Mouse (Mus musculus) midbrain, embryonic 16.5 days (tissue): ENCODE measurements around the gene Lmbr1l. TPM values are rescaled to one million over a fixed set of nuclear protein-coding genes. Genes with fewer than 3 reads are reported as not detected.
A peak's percentile ranks its signal among the peaks of the same experiment; 100 is the strongest.

Source experiments
- ATAC-seq: fragments of 200-750 bp; cut with Nextera tagmentation; 2 replicates; pipeline ENCODE4 v1.8.0; 2017; ENCODE audit warnings: moderate TSS enrichment
- H3K27ac ChIP-seq: fragments of 300-500 bp; sonication (generic); 2 replicates; pipeline ENCODE4 v1.5.1; 2014; ENCODE audit warnings: mild to moderate bottlenecking, low read length, mixed read lengths
- H3K27me3 ChIP-seq: fragments of 300-500 bp; sonication (generic); 2 replicates; pipeline ENCODE4 v1.6.1; 2014; ENCODE audit warnings: low read depth, low read length, mixed read lengths; ENCODE audit not compliant: control insufficient read depth, insufficient read depth
- H3K36me3 ChIP-seq: fragments of 300-500 bp; sonication (generic); 2 replicates; pipeline ENCODE4 v1.6.1; 2014; ENCODE audit warnings: mild to moderate bottlenecking, low read length, moderate library complexity, mixed read lengths; ENCODE audit not compliant: control insufficient read depth, insufficient read depth
- H3K4me1 ChIP-seq: fragments of 300-500 bp; sonication (generic); 2 replicates; pipeline ENCODE4 v1.6.1; 2014; ENCODE audit warnings: mild to moderate bottlenecking, low read length, mixed read lengths; ENCODE audit not compliant: control insufficient read depth, insufficient read depth
- H3K4me2 ChIP-seq: fragments of 300-500 bp; sonication (generic); 2 replicates; pipeline ENCODE4 v1.6.1; 2014; ENCODE audit warnings: mild to moderate bottlenecking, low read length, mixed read lengths
- H3K4me3 ChIP-seq: fragments of 300-500 bp; sonication (generic); 2 replicates; pipeline ENCODE4 v1.5.1; 2014; ENCODE audit warnings: low read depth, mild to moderate bottlenecking, low read length, moderate library complexity, mixed read lengths
- H3K9ac ChIP-seq: fragments of 300-500 bp; sonication (generic); 2 replicates; pipeline ENCODE4 v1.6.1; 2014; ENCODE audit warnings: low read depth, low read length, mixed read lengths
- H3K9me3 ChIP-seq: fragments of 300-500 bp; sonication (generic); replicated peaks from 2 replicates; pipeline ENCODE4 v1.6.1; 2014; ENCODE audit warnings: mild to moderate bottlenecking, low read length, mixed read lengths; ENCODE audit not compliant: control insufficient read depth, poor library complexity, severe bottlenecking
- WGBS: fragments of 180-500 bp; shearing (Covaris S2); extraction: QIAGEN DNeasy Blood & Tissue Kit; methylation state at CpG from one replicate; pipeline ENCODE4 v1.1.7; 2014; 5-methylcytosine and 5-hydroxymethylcytosine counted together
- polyA plus RNA-seq: library from polyadenylated mRNA; unstranded; fragments of >200 nt; fragmentation: Nextera tagmentation; extraction: Ambion mirVana; gene quantifications from 2 replicates; pipeline ENCODE4 v1.2.1, GENCODE M21; 2015

Gene Lmbr1l
- polyA plus RNA-seq, 1 experiment from 2014 or later, result 27.9 TPM

GRCm38 (mm10) chr15:98868346-98869063 is 49.5 kb downstream of the Lmbr1l start:
- Histone ChIP-seq H3K36me3 (peaks cover 25% of the 10 kb centered on the region), H3K9me3 (no peaks in the 10 kb centered on the region), H3K27me3 (no peaks in the 10 kb centered on the region), H3K27ac (0 out of 2 replicates have a peak overlapping the region, but pooled peaks have one; percentile 2), H3K4me3 (peak overlapping the region; percentile 98), H3K9ac (peak overlapping the region; percentile 97), H3K4me2 (peak overlapping the region; percentile 100), H3K4me1 (peaks cover 39% of the 10 kb centered on the region)
- ATAC-seq, result no peak
- 38% methylated on average over 11 of the region's 11 CpGs for WGBS

- H3K27ac ChIP-seq, result no peak overlapping the region
- no peak overlapping the region for H3K4me3 ChIP-seq
- peaks cover 34% of the 10 kb centered on the region for H3K4me1 ChIP-seq
- no peaks in the 10 kb centered on the region for H3K27me3 ChIP-seq
- no peak overlapping the region for H3K9ac ChIP-seq
- peaks cover 37% of the 10 kb centered on the region for H3K36me3 ChIP-seq
- H3K9me3 ChIP-seq, result no peaks in the 10 kb centered on the region
- 66% methylated on average over 6 of the region's 6 CpGs for WGBS
- H3K4me2 ChIP-seq, result peak overlapping the region; percentile 100
- ATAC-seq, result no peak
Measured at GRCm38 (mm10) chr15:98867321-98867720, 50.7 kb downstream of the Lmbr1l start.

GRCm38 (mm10) chr15:98866501-98866900 is 51.5 kb downstream of the Lmbr1l start:
- H3K9me3 ChIP-seq, result no peaks in the 10 kb centered on the region
- H3K9ac ChIP-seq, result no peak overlapping the region
- peaks cover 34% of the 10 kb centered on the region for H3K4me1 ChIP-seq
- no peak for ATAC-seq
- H3K27ac ChIP-seq, result no peak overlapping the region
- no peak overlapping the region for H3K4me3 ChIP-seq
- WGBS, result 84% methylated on average over 5 of the region's 5 CpGs
- H3K36me3 ChIP-seq, result peaks cover 45% of the 10 kb centered on the region
- no peaks in the 10 kb centered on the region for H3K27me3 ChIP-seq
- H3K4me2 ChIP-seq, result no peak overlapping the region

- Histone ChIP-seq H3K4me1 (peaks cover 34% of the 10 kb centered on the region), H3K27me3 (no peaks in the 10 kb centered on the region), H3K4me2 (no peak overlapping the region), H3K36me3 (peaks cover 52% of the 10 kb centered on the region), H3K4me3 (no peak overlapping the region), H3K9me3 (no peaks in the 10 kb centered on the region), H3K27ac (no peak overlapping the region), H3K9ac (no peak overlapping the region)
- 95% methylated on average over 8 of the region's 8 CpGs for WGBS
- ATAC-seq, result no peak
Measured at GRCm38 (mm10) chr15:98865771-98866170, 52.3 kb downstream of the Lmbr1l start.

GRCm38 (mm10) chr15:98864951-98865350 is 53.1 kb downstream of the Lmbr1l start:
- Histone ChIP-seq H3K9ac (no peak overlapping the region), H3K9me3 (no peaks in the 10 kb centered on the region), H3K27me3 (no peaks in the 10 kb centered on the region), H3K4me3 (no peak overlapping the region), H3K27ac (no peak overlapping the region), H3K36me3 (peaks cover 56% of the 10 kb centered on the region), H3K4me1 (peaks cover 32% of the 10 kb centered on the region), H3K4me2 (no peak overlapping the region)
- no peak for ATAC-seq
- 96% methylated on average over 6 of the region's 6 CpGs for WGBS

GRCm38 (mm10) chr15:98863451-98863958 is 54.5 kb downstream of the Lmbr1l start:
- no peaks in the 10 kb centered on the region for H3K9me3 ChIP-seq
- no peak overlapping the region for H3K4me3 ChIP-seq
- no peak overlapping the region for H3K9ac ChIP-seq
- H3K4me2 ChIP-seq, result no peak overlapping the region
- no peaks in the 10 kb centered on the region for H3K27me3 ChIP-seq
- ATAC-seq, result no peak
- H3K27ac ChIP-seq, result no peak overlapping the region
- H3K36me3 ChIP-seq, result peaks cover 59% of the 10 kb centered on the region
- 91% methylated on average over 12 of the region's 12 CpGs for WGBS
- H3K4me1 ChIP-seq, result peaks cover 18% of the 10 kb centered on the region

GRCm38 (mm10) chr15:98861701-98862410 is 56.2 kb downstream of the Lmbr1l start:
- no peak for ATAC-seq

GRCm38 (mm10) chr15:98860921-98861320 is 57.1 kb downstream of the Lmbr1l start:
- ATAC-seq, result no peak
- H3K27ac ChIP-seq, result no peak overlapping the region
- WGBS, result 96% methylated on average over 18 of the region's 18 CpGs
- no peaks in the 10 kb centered on the region for H3K4me1 ChIP-seq
- H3K4me2 ChIP-seq, result no peak overlapping the region
- no peak overlapping the region for H3K9ac ChIP-seq
- peaks cover 71% of the 10 kb centered on the region for H3K36me3 ChIP-seq
- H3K9me3 ChIP-seq, result no peaks in the 10 kb centered on the region
- no peak overlapping the region for H3K4me3 ChIP-seq
- H3K27me3 ChIP-seq, result no peaks in the 10 kb centered on the region

More at GRCm38 (mm10) chr15:98861701-98862410, 56.2 kb downstream of the Lmbr1l start:
- H3K36me3 ChIP-seq, result peaks cover 71% of the 10 kb centered on the region
- H3K27ac ChIP-seq, result no peak overlapping the region
- 90% methylated on average over 21 of the region's 21 CpGs for WGBS
- H3K27me3 ChIP-seq, result no peaks in the 10 kb centered on the region
- no peaks in the 10 kb centered on the region for H3K9me3 ChIP-seq
- no peak overlapping the region for H3K4me3 ChIP-seq
- no peak overlapping the region for H3K4me2 ChIP-seq
- H3K4me1 ChIP-seq, result peaks cover 2% of the 10 kb centered on the region
- no peak overlapping the region for H3K9ac ChIP-seq
